Mouse (Mus musculus): ENCODE data around the gene Phf1. TPM values are rescaled to one million over a fixed set of nuclear protein-coding genes. Genes with fewer than 3 reads are reported as not detected.
"Not testable (repeated sequence)": the region's sequence is repeated elsewhere in the genome, so short reads cannot be mapped to it uniquely, and the experiment has no call there.

Gene Phf1
- 10 to 100 TPM; 24.9 to 99.8 (median 44.7) TPM for total RNA-seq (2018; cell fraction: chromatin; rRNA removed)
- 10 to 100 TPM in 10 of 26 experiments, 1 to 10 TPM in 16; 6.5 to 12.8 (median 9.1) TPM for total RNA-seq (2018; cell fraction: cytosol; rRNA removed)
- total RNA-seq (2018; cell fraction: nucleus; rRNA removed): 10 to 100 TPM; 13.6 to 53.0 (median 27.4) TPM
- polyA plus RNA-seq (2018): 5.3 to 13.1 TPM (median 7.6 TPM) in 3 replicates

DNA sequence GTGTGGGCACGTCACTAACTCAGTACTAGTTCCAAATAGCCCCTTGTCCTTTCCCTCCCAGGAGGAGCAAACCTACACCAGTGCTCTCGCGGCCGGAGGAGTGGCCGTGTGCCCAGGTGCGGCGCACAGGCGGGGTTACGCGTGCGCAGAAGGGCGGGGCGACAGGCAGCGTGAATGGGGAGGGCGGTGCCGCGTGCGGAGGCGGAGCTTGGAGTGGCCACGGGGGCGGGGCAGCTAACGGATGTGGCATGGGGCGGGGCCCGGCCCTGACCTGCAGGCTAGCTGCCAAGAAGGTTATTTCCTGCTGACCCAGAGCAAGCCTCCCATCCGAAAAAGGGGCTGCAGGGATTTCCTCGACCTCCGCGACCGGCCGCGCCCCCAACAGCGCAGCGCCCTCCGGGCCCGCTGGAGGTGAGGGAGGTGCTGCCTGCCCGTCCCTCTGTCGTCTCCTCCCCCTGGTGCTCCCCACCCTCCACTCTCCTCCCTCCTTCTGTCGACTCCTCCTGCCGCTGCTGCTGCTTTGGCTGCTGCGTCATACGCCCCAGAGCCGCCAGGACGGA lies at the start of gene Phf1:
Gene Phf1, plus strand, starts transcription at position 214 of the 560 bp plus-strand sequence.
- H3K36me3 ChIP-seq (ENCODE audit: inconsistent target): peaks cover 11% of the 10 kb centered on the region; the same call in 1 of the 2 replicates

DNA sequence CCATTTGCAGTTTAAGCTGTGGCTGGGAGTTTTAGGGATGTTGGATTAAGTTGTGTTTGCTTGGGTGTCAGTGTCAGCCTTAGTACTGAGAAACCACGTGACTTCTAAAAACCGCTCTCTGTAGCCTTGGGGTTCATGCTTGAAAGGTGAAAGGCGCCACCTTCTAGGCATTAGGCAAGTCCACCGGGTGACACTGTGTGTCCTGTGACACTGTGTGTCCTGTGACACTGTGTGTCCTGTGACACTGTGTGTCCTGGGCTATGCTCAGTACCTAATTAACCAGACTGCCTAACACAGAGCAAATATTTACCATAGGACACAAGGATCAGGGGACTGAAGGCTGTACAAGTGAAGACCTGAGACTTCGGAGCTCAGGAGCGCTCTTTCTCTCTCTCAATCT lies 49.3 kb upstream of the Phf1 start:
- no peak overlapping the region for H3K4me3 ChIP-seq (ENCODE audit: inconsistent target)
- WGBS (ENCODE audit: missing documents): 92% methylated on average over 6 of the region's 6 CpGs
- H3K27ac ChIP-seq: no peak overlapping the region
- no peaks in the 10 kb centered on the region for H3K36me3 ChIP-seq (ENCODE audit: inconsistent target)
- H3K79me2 ChIP-seq (ENCODE audit: inconsistent target): peaks cover 4% of the 10 kb centered on the region; the same call in 1 of the 2 replicates

More for the DNA sequence above, at the start of gene Phf1:
- 2% methylated on average over 42 of the region's 43 CpGs for WGBS (ENCODE audit: missing documents)
- Histone ChIP-seq H3K27ac (peak within 1 kb of the TSS; percentile 52), H3K4me3 (ENCODE audit: inconsistent target) (peak within 1 kb of the TSS; percentile 62), H3K79me2 (ENCODE audit: inconsistent target) (peaks cover 24% of the 10 kb centered on the region)

DNA sequence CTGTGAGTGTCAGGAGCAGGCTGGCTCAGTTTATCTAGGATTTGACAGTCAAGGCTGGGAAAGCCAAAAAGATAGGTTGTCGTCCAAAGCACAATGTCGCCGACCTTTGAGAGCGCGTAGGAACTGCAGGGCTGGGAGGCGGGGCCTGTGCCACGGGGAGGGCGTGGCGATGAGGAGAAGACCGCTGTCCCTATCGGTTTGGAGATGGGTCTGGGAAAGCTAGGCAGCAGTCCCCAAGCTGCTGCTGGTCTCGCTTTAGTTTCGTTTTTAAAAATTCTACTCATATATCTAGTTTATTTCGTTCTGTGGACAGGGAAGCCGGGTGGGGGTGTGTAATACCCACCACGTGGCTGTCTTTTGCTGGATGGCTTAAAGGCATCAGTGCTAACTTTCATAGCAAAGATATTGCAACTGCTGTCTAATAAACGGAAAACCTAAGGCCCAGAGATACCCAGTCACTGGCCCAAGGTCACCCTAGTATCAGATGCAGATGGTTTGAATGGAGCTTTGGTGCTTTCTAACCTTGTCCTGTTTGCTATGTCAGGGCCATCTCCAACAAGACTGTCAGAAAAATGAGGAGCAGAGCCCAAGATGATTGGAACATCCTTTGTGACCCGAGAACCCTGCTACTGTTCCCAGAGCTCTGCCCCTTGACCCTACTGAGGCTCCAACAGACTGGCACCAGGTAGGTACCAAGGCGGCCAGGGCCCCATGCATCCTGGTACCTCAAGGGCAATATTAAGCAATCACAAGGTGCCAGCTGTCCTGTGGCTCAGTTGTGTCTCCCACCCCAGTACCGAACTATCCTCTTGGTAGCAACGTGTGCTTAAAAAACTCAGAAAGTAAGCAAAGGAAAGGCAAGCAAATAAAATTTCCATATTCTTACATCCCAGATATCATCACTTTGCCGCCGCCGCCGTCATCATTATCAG lies 47.6 kb upstream of the Phf1 start:
- H3K27ac ChIP-seq: peak overlapping the region; percentile 13; the same call in 1 of the 2 replicates
- peak overlapping the region; percentile 57 for H3K4me3 ChIP-seq (ENCODE audit: inconsistent target)
- 8% methylated on average over 24 of the region's 25 CpGs for WGBS (ENCODE audit: missing documents)
- no peaks in the 10 kb centered on the region for H3K36me3 ChIP-seq (ENCODE audit: inconsistent target)
- H3K79me2 ChIP-seq (ENCODE audit: inconsistent target): peaks cover 4% of the 10 kb centered on the region; the same call in 1 of the 2 replicates

DNA sequence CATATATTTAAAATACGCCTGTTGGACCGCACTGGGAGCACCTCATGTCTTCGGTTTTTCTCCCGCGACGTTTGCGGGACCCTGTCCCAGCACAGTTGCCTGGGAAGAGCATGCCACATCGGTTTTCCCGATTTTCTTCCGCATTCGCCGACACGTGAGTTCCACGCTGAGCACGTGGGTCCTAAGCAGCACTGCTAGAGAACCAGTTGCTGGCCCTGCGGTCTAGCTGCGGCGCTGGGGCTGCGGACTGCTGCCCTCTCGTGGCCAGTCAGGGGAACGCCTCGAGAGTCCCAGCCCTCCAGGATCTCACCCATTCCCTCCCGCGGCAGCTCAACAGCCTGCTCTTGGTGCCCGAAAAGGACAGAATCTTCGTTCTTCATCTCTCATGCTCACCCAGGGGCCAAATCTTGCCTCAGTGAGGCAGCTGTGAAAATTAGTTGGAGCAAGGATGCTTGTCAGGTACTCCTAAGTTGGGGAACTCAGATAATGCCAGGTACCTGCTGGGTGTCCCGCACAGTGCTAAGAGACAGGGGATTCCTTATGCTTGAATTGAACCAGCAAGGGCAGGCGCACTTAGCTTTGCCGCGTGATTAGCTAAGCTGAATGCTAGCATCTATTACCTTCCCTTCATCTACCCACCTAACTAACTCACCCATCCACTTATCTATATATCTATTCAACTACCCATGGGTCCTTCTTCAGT lies 46.7 kb upstream of the Phf1 start:
- peak overlapping the region; percentile 57 for H3K4me3 ChIP-seq (ENCODE audit: inconsistent target)
- H3K27ac ChIP-seq: peak overlapping the region; percentile 13; the same call in 1 of the 2 replicates
- no peaks in the 10 kb centered on the region for H3K36me3 ChIP-seq (ENCODE audit: inconsistent target)
- 7% methylated on average over 29 of the region's 30 CpGs for WGBS (ENCODE audit: missing documents)
- H3K79me2 ChIP-seq (ENCODE audit: inconsistent target): peaks cover 4% of the 10 kb centered on the region; the same call in 1 of the 2 replicates

DNA sequence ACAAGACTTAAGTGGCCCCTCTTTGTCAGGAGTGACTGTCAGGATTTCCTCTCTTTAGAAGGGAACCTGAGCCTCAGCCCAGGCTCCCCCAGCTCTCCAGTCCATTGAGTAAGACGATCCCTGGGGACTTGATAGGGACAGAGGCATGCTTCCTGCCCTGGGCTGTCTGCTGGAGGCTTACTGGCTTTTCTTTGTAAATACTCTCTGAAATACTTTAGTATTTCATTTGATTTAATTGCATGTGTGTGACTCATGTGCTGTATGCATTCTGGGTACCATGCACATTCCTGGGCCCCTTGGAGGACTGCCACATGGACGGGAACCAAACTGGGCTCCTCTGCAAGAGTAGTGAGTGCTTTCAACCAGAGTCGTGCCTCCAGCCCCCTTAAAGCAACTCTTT lies 44.9 kb upstream of the Phf1 start:
- no peak overlapping the region for H3K4me3 ChIP-seq (ENCODE audit: inconsistent target)
- peaks cover 4% of the 10 kb centered on the region; the same call in 1 of the 2 replicates for H3K79me2 ChIP-seq (ENCODE audit: inconsistent target)
- H3K36me3 ChIP-seq (ENCODE audit: inconsistent target): no peaks in the 10 kb centered on the region
- 63% methylated on average over 3 of the region's 3 CpGs for WGBS (ENCODE audit: missing documents)
- H3K27ac ChIP-seq: no peak overlapping the region

DNA sequence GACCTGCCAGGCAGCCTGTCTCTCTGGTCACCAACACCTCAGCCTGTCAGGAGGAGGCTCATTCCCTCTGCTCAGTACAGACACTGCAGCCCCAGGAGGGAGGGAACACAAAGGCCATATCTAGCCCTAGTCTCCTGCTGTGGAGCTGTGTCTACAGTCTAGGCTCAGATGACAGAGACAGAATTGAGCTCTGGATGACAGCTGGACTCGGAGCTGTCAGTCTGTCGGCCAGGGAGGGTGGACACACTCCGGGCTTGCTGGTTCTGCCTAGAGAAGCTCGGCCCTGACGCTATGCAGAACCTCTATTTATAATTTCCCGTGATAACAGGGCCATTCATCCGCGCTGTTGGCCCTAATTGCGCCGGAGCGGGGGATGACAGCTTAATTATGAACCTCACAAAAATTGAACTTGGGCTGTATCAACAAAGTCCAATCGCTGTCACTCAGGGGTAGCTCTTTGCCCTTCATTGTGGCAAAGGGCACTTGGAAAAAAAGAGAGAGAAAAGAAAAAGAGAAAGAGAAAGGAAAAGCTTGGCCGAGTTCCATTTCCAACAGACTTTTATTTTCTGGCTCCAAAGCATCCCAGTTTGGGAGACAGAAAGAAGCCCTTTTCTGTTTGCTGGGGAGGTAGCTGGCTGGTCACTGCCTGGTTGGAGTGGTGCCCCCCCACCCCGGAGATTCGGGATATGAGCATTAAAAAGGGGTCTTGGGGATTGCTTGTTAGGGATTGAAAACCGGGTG lies 40.0 kb upstream of the Phf1 start:
- Histone ChIP-seq H3K79me2 (ENCODE audit: inconsistent target) (no peaks in the 10 kb centered on the region), H3K36me3 (ENCODE audit: inconsistent target) (no peaks in the 10 kb centered on the region), H3K4me3 (ENCODE audit: inconsistent target) (no peak overlapping the region), H3K27ac (no peak overlapping the region)
- WGBS (ENCODE audit: missing documents): 88% methylated on average over 16 of the region's 16 CpGs

DNA sequence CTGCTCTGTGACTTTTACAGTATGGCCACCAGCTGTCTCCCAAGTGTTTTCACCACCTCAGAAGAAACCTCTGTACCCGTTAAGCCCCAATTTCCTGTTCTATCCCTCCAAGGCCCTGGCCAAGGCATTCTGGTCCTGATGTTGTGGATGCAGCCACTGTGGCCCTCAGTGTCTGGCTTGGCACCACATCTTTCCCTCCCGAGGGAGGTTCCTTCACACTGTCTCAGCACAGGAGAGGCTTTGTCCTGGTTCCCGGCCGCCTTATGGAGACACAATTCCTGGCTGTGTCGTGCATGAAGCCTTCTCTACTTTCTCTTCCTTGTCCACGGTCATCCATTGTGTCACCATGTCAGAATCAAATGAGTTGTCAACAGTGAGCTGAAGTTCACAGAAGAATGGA lies 39.4 kb upstream of the Phf1 start:
- Histone ChIP-seq H3K79me2 (ENCODE audit: inconsistent target) (no peaks in the 10 kb centered on the region), H3K4me3 (ENCODE audit: inconsistent target) (no peak overlapping the region), H3K36me3 (ENCODE audit: inconsistent target) (no peaks in the 10 kb centered on the region), H3K27ac (no peak overlapping the region)
- WGBS (ENCODE audit: missing documents): 67% methylated on average over 6 of the region's 6 CpGs

DNA sequence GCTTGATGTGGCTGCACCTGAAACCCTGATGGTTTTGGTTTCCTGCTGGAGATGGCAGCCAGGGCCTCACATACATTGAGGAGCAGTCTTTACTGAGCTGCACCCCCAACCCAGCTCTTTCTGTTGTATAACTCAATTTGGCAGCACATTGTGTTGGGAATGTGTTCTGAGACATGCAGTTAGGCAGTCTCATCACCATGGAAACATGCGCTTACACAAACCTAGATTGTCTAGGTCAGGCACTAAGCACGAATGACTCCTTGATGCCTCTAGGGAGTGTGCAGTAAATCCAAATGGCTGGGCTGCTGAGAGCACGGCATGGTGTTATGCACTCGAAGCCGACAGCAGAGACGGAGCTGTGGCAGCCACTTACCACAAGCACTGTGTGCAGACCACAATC lies 38.5 kb upstream of the Phf1 start:
- WGBS (ENCODE audit: missing documents): 97% methylated on average over 5 of the region's 6 CpGs
- no peak overlapping the region for H3K27ac ChIP-seq
- H3K36me3 ChIP-seq (ENCODE audit: inconsistent target): no peaks in the 10 kb centered on the region
- no peaks in the 10 kb centered on the region for H3K79me2 ChIP-seq (ENCODE audit: inconsistent target)
- H3K4me3 ChIP-seq (ENCODE audit: inconsistent target): no peak overlapping the region

DNA sequence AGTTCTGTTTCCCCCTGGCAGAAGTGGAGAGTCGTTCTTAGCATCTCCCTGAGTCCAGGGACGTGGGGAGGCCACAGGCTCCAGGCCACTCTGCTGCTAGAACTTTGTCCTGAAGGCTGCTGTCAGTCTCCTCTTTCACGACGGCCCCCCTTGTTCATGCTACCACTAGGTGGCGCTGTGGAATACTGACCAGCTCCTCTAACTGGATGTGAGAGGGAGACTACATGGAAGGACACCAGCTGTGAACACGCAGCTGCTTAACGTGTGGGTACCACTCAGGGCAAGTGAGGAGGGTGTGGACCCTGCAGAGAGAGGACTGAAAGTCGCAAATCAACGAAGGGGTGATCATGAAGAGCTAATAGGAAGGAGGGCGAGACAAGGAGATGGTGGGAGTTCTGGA lies 37.3 kb upstream of the Phf1 start:
- Histone ChIP-seq H3K79me2 (ENCODE audit: inconsistent target) (no peaks in the 10 kb centered on the region), H3K36me3 (ENCODE audit: inconsistent target) (no peaks in the 10 kb centered on the region), H3K27ac (no peak overlapping the region), H3K4me3 (ENCODE audit: inconsistent target) (no peak overlapping the region)
- 14% methylated on average over 10 of the region's 10 CpGs for WGBS (ENCODE audit: missing documents)

DNA sequence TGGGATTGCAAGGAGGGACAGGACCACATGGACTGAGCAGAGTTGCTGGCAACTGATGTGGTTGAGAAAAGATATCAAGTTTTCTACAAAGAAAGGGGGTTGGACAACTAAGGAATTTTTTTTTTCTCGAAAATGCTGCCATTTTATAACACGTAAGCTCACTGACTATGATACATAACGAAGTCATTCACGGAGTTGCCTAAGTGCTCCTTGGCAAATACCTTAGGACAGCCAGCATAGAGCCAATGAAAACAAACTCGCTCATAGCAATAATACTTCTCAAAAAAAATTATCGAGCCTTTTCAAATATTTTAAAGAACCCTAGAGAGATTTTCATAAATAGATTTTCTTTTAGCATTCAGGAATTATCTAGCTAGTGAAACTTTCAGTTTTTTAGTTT lies 31.9 kb upstream of the Phf1 start:
- no peaks in the 10 kb centered on the region for H3K79me2 ChIP-seq (ENCODE audit: inconsistent target)
- 87% methylated on average over 6 of the region's 6 CpGs for WGBS (ENCODE audit: missing documents)
- H3K27ac ChIP-seq: no peak overlapping the region
- H3K36me3 ChIP-seq (ENCODE audit: inconsistent target): no peaks in the 10 kb centered on the region
- H3K4me3 ChIP-seq (ENCODE audit: inconsistent target): no peak overlapping the region

DNA sequence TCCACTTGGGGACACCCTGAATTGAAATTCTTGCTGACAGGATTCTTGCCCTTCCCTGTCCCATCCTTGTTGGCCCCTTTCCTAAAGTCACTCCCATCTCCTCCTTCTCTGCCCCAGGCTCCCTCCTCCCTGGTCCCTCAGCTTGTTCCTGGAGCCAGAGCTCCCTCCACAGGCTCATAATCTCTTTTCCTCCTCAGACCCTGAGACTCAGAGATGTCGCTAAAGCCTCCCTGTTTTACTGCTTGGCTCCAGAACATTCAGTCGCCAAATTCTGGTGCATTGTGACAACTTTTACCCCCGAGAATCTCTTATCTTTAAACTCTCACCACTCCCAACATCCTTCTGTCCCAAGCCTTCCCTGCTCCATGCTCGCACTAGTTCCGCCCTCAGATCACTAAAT lies 28.5 kb upstream of the Phf1 start:
- Histone ChIP-seq H3K79me2 (ENCODE audit: inconsistent target) (no peaks in the 10 kb centered on the region), H3K36me3 (ENCODE audit: inconsistent target) (no peaks in the 10 kb centered on the region), H3K27ac (no peak overlapping the region), H3K4me3 (ENCODE audit: inconsistent target) (no peak overlapping the region)
- WGBS (ENCODE audit: missing documents): 58% methylated on average over 5 of the region's 5 CpGs

DNA sequence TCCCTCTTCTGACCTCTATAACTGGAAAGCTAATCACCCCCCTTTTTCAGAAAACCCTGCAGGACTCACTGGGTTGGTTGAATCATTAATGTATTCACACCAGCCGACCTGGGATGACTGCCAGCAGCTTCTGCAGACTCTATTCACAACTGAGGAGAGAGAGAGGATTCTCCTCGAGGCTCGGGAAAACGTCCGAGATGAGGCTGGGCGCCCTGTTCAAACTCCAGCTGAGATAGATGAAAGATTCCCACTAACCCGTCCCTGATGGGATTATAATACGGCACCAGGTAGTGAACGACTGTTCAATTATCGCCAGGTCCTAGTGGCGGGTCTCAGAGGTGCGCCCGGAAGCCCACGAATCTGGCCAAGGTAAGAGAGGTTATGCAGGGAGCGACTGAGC lies 25.3 kb upstream of the Phf1 start:
- H3K4me3 ChIP-seq (ENCODE audit: inconsistent target); H3K79me2 ChIP-seq (ENCODE audit: inconsistent target); H3K36me3 ChIP-seq (ENCODE audit: inconsistent target); H3K27ac ChIP-seq: not testable (repeated sequence)
- 96% methylated on average over 8 of the region's 15 CpGs for WGBS (ENCODE audit: missing documents)

DNA sequence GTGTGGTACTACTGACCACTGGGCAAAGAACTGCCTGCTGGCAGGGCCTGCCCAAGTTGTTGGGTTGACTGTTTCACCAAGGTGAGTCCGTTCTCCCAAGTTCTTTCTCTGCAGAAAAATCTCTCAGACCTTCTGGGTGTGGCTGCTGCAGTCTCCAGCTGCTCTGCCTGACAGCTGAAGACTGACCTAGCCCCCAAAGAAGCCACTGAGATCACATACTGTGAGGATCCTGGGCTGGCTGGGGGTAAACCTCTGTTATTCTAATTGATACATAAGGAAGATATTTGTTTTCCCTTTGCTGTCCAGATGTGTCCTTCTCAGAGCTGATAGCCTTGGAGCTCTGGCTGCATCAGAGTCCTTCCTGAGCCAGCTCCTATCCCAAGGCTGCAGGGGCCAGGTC lies 17.6 kb upstream of the Phf1 start:
- WGBS (ENCODE audit: missing documents): 88% methylated on average over 1 of the region's 1 CpGs
- Histone ChIP-seq H3K4me3 (ENCODE audit: inconsistent target) (no peak overlapping the region), H3K27ac (no peak overlapping the region), H3K79me2 (ENCODE audit: inconsistent target) (peaks cover 29% of the 10 kb centered on the region), H3K36me3 (ENCODE audit: inconsistent target) (no peaks in the 10 kb centered on the region)
